Mouse (Mus musculus) lung, postnatal 0 days (tissue): Measurements from ENCODE around the gene Afdn.

Experiments
- CTCF ChIP-seq: IDR thresholded peaks from 2 replicates; pipeline ENCODE4 v1.5.1; 2016; ENCODE audit warnings: antibody characterized with exemption, mild to moderate bottlenecking
- EP300 ChIP-seq: IDR thresholded peaks from 2 replicates; pipeline ENCODE4 v1.6.1; 2016; ENCODE audit warnings: antibody characterized with exemption, mild to moderate bottlenecking, control low read depth

- TF ChIP-seq EP300 (no peak), CTCF (no peak)
Observed at GRCm38 (mm10) chr17:13749027-13749426, 11.3 kb upstream of the Afdn start.
